Mouse (Mus musculus) mature B cell (primary cell): ENCODE results near the gene Hoxb13.

Source experiments
- in situ Hi-C: fragments of 300-500 bp; cut with MboI; formaldehyde crosslinking; loops from 2 replicates; pipeline ENCODE4 v1.14.3; 2019

The Hoxb13 gene

DNA sequence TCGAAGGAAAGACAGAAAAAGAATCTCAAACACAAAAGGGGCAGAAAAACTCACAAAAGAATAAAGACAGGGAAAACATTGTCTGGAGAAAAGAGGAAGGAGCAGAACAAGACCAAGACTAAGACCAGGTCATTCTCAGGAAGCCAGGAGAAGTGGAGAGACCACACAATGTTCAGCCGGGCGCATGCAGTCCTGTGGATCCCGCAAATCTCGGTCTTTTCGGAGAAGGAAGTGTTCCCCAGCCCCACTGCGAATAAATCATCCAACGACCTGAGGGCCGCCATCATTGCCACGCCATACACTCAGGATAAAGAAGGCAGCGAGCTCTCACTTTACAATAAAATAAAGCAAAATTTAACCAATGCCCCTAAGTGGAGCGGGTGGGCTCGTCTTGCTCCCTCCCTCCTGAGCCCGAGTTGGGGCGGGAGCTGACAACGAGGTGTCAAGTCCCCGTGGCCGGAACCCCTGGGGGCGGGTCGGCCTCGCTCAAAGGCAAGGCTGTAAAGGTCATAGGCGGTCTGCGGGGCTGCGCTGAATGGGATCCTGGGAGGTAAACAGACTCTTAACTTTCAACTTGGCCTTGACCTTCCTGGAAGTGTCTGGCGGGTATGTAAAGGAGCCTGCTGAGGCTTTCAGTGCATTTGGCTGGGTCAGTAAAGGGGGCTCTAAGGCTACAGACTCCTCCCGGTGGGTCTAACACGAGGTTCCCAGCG is 4.2 kb upstream of the Hoxb13 start:
- in situ Hi-C loops: no loop called here

DNA sequence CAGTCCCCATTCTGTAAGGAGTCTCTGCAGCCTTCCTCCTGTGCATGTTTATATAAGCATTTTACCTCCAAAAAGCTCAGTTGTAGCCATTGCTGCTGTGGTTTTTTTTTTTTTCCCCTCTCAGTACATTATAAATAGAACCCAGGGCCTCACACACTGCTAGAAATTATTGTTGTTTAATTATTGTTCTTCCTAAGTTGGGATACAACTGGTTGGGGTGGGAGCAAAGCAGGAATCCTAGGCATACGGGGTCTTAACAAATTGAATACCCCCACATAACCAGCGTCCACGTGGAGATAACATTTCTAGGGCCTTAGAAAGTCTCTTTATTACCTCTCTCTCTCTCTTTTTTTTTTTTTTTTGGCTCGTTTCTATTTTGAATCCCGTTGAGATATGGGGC is 3.0 kb upstream of the Hoxb13 start:
- in situ Hi-C loops: no loop called here

DNA sequence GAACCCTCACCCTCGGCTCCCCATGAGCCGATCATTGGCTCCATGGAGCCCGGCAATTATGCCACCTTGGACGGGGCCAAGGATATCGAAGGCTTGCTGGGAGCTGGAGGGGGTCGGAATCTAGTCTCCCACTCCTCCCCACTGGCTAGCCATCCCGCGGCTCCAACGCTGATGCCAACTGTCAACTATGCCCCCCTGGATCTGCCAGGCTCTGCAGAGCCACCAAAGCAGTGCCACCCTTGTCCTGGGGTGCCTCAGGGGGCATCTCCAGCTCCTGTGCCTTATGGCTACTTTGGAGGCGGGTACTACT is 240 bp downstream of the Hoxb13 start:
- in situ Hi-C loops: no loop called here

DNA sequence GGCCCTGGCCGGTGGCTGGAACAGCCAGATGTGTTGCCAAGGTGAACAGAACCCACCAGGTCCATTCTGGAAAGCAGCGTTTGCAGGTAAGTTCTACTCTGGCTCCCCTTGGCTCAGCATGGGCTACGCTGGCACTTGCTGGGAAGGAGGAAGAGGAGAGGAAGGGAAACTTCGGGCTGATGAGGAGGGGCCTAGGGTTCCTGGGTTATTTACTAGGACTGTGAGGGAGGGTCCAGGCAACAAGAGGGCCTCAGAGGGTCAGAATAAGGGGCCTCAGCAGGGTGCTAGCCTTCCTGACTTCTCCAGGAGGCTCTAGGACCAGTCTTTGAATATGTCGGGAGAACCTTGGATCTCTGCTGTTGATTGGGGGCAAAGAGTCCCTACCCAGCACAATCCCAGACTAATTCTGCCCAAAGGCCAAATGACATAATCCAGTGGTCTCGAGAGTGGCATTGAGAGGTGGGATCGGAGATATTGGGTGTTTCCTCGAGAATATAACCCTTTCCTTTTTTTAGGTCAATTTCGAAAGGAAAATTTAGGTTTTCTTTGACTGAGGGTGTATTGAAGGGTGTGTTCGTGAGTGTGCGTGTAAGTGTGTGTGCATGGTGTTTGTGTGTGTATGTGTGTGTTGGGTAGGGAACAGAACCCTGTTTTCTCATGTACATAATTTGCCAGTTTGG is 985 bp downstream of the Hoxb13 start:
- in situ Hi-C loops: no loop called here

DNA sequence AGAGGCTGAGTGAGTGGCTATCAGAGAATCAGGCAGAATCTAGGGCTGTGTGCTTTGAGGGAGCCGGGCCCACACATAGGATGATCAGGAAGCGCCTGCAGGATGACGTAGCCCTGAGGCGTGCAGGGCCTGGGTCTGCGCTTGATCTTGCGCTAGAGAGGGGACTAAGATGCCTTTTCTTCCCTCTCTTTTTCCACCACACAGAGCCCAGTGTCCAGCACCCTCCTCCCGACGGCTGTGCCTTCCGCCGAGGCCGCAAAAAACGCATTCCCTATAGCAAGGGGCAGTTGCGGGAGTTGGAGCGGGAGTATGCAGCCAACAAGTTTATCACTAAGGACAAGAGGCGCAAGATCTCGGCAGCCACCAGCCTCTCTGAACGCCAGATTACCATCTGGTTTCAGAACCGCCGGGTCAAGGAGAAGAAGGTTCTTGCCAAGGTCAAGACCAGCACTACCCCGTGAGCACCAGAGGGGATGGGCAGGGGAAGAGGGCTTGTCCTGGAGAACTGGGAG is 1.7 kb downstream of the Hoxb13 start:
- in situ Hi-C loops: no loop called here

DNA sequence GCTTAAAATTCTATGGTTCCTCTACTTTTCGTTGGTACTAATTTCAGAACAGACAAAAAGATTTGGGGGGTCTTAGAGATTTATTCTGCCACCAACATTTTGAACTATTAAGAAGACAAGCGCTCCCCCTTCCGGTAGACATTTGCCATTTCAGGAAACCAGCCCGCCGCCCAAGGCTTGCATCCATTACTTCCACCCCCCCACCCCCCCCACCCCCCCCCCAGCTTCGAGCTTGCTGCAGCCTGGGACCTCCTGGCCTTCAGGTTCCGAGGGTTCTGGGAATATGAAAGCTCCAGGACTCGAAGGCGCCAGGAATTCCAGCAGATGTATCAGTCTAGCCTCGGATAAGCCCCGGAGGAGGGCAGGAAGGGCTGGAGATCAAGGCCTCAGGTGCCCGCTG is 4.5 kb downstream of the Hoxb13 start:
- in situ Hi-C loops: no loop called here

DNA sequence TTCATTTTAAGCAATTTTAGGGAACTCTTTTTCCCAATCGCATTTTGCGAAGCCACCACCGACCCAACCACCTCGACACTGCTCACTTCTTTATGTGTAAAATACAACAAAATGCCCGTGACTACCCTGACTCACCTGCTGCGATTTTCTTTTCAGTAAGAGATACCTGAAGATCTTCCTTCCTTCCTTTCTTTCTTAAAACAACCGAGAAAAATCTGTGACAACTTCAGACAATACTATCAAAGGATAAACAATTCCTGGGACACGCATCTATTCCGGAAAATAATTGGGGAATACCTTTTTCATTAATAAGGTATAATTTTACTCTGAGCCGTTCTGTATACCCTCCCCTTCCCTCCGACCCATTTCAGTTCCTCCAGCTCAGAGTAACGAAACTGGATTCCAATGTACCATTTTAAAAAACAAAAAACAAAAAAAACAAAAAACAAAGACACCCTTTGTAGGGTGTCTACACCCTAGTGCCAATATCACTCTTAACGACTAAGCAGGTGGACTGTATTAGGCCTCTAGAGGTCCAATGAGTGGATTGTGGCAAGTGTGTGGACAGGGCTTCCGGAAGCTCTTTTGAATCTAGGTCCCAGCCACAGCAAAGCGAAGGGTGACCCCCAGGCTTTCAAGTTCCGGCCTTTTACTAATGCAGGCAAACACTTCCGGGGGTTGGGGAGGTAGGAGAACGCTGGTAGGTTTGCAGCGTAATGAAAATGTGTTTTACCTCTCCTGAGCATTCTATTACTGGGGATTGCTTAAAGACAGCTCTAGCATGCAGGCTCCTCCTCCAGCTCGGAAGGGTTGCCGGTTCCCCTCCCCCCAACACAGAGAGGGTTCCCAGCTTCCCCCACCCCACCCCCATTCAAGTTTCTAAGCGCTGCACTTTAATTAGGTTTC is 5.3 kb downstream of the Hoxb13 start:
- in situ Hi-C loops: no loop called here

DNA sequence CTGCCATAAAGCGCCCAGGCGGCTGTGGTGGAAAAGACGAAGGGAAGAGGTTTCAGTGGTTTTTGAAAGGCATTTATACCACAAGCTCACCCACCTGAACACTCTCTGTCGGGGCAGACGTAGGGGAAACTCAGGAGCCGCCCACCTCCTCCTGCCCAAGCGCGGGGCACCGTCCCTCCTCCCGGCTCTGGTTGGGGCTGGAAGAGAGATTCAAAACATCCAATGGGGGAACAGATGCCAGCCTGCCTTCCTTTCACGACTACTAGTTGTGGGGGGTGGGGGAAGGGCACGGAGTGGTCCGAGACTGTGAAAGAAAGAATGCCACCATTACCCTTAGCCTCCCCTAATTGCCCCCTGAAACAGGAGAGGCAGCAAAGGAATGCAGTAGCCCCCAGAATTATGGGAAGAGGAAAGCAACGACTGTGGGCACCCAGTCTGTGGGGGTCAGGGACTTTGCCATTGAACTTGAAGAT is 6.1 kb downstream of the Hoxb13 start:
- in situ Hi-C loops: no loop called here

DNA sequence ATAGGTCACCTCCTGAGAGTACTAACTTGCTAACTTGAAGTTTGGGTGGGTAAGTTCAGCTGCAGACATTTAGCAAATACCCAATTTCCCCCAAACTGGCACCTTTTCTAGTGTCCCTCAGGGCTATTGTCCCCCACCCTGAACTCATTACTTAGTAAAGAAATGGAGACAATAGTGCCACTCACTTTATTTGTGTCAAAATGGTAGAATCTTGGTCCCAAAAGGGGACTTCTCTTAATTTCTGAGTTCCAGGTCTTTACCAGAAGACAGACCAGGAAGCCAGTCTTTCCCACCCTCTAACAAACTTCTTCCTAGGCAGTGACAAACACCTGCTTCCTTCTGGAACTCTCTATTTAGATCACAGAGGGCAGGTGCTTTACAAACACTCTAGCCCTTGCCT is 7.6 kb downstream of the Hoxb13 start:
- in situ Hi-C loops: no loop called here

DNA sequence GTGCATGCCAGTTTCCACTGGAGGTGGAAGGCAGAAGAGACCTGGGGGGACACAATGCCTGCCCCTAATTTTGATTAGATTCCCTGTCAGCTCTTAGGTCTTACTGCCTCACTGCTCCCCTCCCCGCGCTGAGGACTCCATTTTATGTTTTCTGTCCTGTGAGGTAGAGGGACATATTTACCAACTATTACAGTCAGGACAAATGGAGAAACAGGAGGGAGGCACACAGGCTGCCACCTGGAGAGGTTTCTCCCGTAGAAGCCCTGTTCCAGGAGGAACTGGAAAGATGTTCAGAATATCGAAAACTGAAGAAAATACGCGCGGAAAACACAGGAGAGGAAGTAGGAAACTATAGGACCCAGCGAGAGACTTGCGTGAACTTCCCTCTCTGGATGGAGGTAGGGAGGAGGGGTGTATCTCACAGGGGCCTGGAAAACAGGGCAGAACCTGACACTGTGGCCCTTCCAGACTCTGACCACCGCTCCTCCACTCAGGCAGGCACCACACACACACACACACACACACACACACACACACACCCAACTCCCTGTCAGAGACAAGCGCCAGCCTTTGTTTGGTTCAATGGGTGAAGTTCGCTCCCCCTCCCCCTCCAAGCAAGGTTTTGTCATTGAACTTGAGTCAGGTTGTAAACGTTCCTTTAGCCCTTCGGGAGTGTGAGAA is 8.4 kb downstream of the Hoxb13 start:
- in situ Hi-C loops: no loop called here

DNA sequence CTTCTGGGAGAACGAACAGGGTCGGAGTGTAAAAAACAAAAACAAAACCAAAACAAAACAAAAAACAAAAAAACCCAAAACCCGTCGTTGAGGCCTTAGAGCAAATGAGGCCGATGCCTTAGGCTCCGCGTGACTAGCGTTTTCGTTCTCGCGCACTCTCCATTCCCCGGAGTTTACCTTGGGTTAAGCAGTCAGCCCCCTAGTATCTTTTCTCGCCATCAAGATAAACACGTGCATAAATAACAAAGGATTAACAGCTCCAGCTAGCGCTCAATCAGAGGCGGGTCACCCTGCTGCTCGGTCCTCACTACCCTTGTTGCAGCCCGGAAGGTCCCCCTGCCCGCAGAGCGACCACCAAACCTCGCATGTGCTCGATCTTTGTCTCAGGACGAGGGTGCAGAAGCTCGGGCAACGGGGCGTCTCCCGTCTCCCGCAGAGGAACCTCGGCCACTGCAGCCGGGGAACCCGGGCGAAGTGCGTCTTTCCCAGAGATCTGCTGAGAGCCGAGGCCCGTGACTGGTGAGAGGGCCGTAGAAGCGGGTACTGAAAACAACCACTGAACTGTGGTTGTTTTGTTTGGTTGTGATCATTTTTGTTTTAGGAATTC is 9.2 kb downstream of the Hoxb13 start:
- in situ Hi-C loops: no loop called here

DNA sequence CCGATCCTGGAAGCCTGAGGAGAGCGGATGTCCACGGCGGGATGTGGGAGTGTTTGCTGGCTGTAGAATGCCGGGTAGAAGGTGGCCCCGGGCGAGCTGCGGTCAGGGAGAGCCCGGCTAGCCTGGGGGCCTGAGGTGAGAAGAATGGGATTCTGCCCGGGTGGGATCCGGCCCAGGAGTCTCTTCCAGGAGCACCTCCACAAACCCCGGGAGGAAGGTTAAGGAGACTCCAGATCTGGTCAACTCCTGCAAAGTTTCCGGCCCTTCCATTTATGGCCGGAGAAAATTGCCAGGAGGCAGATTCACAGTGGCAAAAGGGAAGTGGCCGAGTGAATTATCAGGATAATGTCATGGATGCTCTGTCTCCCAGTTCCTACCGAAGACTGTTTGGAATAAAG is 9.7 kb downstream of the Hoxb13 start:
- in situ Hi-C loops: no loop called here

DNA sequence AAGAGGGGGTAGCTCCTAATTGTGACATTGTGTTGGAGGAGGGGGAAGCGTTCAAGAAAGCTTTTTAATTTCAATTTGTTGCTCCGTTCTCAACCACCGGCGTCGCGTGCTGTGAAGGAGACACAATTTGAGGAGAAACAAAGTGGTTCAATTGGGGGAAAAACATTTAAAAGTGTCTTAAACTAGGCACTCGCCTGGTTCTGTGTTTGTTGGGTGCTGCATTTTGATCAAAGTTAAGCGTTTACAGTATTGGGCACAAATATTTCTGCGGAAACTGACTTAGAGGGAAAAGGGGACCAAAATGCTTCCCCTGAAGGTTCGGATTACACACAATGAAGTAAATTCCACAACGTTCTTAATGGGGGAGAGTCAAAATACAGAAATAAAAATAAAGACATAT is 10.2 kb downstream of the Hoxb13 start:
- in situ Hi-C loops: no loop called here

DNA sequence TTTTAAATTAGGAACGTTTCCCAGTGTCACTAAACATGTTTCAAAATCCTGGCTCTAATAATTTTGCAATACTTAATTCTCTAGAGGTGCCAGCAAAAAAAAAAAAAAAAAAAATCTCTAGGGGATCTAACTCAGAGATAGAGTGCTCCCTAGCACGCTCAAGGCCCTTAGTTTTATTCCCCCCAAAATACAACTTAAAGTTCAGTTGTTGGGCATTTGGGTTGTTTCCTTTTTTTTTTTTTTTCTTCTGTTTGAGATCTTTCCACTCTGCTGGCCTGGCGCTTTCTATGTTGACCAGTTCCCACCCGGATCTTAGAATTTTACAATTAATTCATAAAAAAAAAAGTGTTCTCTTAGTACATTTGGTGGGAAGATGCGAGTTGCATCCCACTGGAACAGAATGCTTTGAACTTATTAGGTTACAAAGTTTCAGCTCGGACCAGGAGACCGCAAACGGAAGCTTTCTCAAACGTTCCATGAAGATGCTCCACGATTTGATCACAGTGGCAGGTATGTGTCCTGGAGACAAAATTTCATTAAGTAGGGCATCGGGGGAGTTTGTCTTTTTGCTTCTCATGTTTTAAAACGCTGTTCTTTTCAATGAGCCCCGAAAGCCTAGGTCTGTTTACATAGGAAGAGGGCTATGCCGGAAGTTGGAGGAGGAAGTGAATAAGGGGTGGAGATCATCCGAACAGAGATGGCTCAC is 11.5 kb downstream of the Hoxb13 start:
- in situ Hi-C loops: no loop called here

DNA sequence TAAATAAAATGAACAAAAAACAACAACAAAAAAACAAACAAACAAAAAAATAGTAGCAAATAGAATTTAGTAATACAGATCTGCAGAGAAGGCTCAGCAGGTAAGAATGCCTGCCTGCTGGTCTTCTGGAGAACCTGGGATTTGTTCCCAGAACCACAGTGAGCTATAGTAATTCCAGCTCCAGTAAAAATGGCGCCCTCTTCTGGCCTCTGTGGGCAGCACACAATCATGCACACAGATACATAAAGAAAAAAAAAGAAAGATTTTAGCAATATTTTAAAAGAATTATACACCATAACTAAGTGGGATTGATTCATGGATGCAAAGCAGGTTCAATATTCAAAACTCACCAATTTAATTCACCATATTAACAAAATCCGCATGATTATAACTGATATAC is 29.7 kb downstream of the Hoxb13 start:
- in situ Hi-C loops: no loop called here

DNA sequence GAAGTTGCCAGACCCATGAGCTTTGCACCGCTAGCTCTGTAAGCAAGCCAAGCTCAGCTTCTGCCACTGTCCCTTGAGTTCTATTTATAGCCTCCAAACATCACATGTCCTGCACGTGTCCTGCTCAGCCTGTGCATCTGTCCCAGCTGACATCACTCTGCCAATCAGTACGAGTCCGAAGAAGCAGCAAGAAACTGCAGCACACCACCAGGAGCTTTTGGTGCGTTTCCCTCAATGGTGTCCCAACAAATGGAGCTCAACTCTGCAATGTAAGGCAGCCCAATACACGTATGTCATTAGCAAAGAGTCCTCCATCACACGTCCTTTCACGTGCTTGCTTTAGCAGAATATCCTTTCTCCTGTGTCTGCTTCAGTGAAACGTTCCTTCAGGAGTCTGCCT is 33.6 kb downstream of the Hoxb13 start:
- in situ Hi-C loops: no loop called here

DNA sequence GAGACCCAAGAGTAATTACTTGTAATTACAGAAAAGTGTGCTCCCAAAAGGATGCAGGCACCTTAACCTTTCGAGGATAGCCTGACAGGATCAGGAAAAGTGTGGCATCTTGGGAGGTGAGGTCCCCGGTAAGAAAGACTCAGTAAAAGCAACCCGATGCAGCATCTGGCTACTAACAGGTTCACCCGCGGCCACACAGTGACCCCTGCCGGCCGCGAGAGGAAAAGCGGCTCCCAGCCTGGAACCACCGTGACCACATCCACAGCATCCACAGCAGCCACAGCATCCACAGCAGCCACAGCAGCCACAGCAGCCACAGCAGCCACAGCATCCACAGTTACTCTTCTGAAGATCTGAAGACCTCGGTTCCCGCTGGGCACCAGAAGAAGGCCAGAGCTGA is 40.8 kb downstream of the Hoxb13 start:
- in situ Hi-C loops: no loop called here

DNA sequence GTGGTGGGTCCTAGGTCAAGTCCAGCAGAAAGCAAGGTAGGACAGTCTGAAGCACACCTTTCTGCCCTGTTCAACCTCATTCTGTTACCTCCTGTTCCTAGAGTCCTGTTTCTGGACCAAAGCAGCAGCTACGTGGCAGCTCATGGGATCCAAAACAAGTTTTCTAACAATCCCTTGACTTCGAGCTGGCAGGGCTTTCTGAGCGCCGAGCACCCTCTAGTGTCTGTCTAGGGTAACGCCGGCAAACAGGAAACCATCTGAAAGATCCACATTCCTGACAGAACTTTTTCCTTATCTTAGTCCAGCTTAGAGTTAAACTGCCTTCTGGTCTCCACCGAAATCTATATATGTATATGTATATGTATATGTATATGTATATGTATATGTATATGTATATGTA is 46.1 kb downstream of the Hoxb13 start:
- in situ Hi-C loops: no loop called here
